Mouse (Mus musculus) CD4-positive, CD25-positive, alpha-beta regulatory T cell, adult 2 months (primary cell): ENCODE measurements around the gene Lsm12.

ENCODE experiments used
- DNase-seq: peaks from one replicate; pipeline ENCODE4 v3.0.0-alpha.2; 2012; ENCODE audit warnings: low read depth, low spot score

The Lsm12 gene

GRCm38 (mm10) chr11:102184646-102185495 is at the start of gene Lsm12:
Gene Lsm12 (minus strand): TSS chr11:102185296.
- DNase-seq, result peak; percentile 99

GRCm38 (mm10) chr11:102230006-102230741 is 45.1 kb upstream of the Lsm12 start, which contains the start of gene Hdac5:
Gene Hdac5 (minus strand): TSS chr11:102230166.
- DNase-seq, result peak; percentile 99

GRCm38 (mm10) chr11:102229331-102229953 is 44.3 kb upstream of the Lsm12 start:
- peak; percentile 56 for DNase-seq

GRCm38 (mm10) chr11:102228646-102229268 is 43.7 kb upstream of the Lsm12 start:
- DNase-seq, result no peak

GRCm38 (mm10) chr11:102228191-102228545 is 43.1 kb upstream of the Lsm12 start:
- no peak for DNase-seq

GRCm38 (mm10) chr11:102227270-102228190 is 42.4 kb upstream of the Lsm12 start:
- DNase-seq, result no peak

- DNase-seq, result no peak
These were observed 41.2 kb upstream of the Lsm12 start for GRCm38 (mm10) chr11:102226067-102226978.

GRCm38 (mm10) chr11:102225221-102225620 is 40.1 kb upstream of the Lsm12 start:
- DNase-seq, result no peak

- no peak for DNase-seq
These were observed 39.6 kb upstream of the Lsm12 start for GRCm38 (mm10) chr11:102224686-102225085.

GRCm38 (mm10) chr11:102223166-102223565 is 38.1 kb upstream of the Lsm12 start:
- peak; percentile 86 for DNase-seq

GRCm38 (mm10) chr11:102221954-102222351 is 36.9 kb upstream of the Lsm12 start:
- DNase-seq, result peak; percentile 34

GRCm38 (mm10) chr11:102221243-102221953 is 36.3 kb upstream of the Lsm12 start:
- DNase-seq, result no peak

GRCm38 (mm10) chr11:102220451-102220850 is 35.4 kb upstream of the Lsm12 start:
- DNase-seq, result no peak

GRCm38 (mm10) chr11:102219994-102220346 is 34.9 kb upstream of the Lsm12 start:
- DNase-seq, result peak; percentile 30

- no peak for DNase-seq
These were observed 34.3 kb upstream of the Lsm12 start for GRCm38 (mm10) chr11:102219247-102219993.

- peak; percentile 89 for DNase-seq
These were observed 33.7 kb upstream of the Lsm12 start for GRCm38 (mm10) chr11:102218783-102219182.

GRCm38 (mm10) chr11:102217876-102218430 is 32.9 kb upstream of the Lsm12 start:
- DNase-seq, result no peak

GRCm38 (mm10) chr11:102217396-102217795 is 32.3 kb upstream of the Lsm12 start:
- DNase-seq, result no peak
